Mouse (Mus musculus) left cerebral cortex, adult 8-10 months (tissue): ENCODE measurements around the gene Tnrc6a. TPM values are rescaled to one million over a fixed set of nuclear protein-coding genes. Genes with fewer than 3 reads are reported as not detected.

Experiments
- DNase-seq, 2 experiments: peaks; one replicate each; pipeline ENCODE4 v3.0.0; 2022; ENCODE audit warnings: low spot score in 2 of 2
- total RNA-seq, 4 experiments: library from RNA; stranded (reverse); gene quantifications; 2 replicates each; pipeline ENCODE4 v1.2.4; 2022

Gene Tnrc6a
- total RNA-seq, 4 experiments from 2014 or later, result 57.3 to 66.6 (median 61.9) TPM

DNA sequence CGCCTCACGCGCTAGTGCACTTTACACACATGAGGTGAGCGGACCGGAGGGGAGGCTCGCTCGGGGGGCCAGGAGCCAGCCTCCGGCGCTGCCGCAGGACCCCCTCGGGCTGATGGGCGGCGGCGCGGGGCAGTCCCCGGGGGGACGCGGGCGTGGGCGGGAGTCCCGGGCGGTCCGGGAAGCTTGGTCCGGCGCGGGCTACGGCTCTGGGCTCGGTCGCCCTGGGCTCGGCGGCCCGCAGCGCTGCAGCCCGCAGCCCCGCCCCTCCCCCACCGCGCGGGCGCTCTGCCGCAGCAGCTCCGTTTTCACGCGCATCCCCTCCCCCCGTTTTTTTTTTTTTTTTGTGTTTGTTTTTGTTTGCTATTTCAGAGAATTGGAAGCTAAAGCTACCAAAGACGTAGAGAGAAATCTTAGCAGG, 623 bp downstream of the Tnrc6a start:
- no peak for DNase-seq

GRCm38 (mm10) chr7:123124735-123125181, 1.1 kb downstream of the Tnrc6a start:
- no peak for DNase-seq

DNA sequence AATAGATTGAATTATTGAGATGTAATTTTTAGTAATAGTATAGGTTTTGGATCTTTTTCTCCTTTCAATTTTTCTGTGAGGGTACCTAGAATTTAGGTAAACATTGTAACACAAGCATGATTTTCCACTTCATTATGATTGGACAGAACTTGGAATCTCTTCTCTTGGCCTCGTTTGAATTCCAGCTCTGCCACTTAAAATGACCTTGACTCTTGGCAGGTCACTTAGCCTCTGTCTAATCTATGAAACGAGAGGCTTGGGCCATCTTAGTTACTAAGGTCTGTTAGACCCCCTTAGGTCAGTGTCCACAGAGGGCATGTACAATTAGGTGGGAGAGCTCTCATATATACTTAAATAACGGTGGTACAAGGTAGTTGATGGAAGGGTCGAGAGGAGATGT, 2.4 kb downstream of the Tnrc6a start:
- no peak for DNase-seq

DNA sequence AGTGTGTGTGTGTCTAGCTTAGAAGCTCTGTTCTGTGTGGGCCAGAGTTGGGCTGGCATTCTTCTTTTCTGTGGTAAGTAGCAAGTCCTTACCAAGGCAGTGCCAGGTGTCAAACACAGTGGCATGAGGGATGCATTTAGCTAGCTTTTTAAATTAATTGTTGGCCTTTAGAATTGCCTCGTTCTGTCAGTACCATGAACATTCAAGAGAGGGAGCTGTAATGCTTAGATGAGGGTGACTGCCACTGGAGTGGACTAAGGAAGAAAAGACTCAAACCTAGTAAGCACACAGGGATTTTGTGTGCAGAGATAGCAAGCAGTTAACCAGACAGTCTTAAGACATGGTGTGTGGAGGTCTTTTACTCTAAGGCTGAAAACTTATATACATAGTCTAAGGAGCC, 3.6 kb downstream of the Tnrc6a start:
- DNase-seq, result no peak

DNA sequence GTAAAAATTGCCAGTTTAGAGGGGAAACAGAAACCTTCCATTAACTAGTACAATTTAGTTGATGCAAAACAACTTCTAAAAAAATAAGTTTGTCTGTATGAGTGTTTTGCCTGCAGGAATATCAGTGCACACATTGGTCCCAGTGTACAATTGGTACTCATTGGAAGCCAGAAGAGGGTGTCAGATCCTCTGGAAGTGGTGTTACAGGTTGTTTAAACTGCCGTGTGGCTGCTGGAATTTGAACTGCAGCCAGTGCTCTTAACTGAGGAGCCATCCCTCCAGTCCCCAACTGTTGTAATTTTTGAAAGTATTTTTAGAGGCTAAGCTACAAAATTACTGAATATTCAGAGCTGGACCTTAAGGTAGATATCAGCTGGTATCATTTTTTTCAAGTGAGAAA, 4.3 kb downstream of the Tnrc6a start:
- DNase-seq, result no peak

DNA sequence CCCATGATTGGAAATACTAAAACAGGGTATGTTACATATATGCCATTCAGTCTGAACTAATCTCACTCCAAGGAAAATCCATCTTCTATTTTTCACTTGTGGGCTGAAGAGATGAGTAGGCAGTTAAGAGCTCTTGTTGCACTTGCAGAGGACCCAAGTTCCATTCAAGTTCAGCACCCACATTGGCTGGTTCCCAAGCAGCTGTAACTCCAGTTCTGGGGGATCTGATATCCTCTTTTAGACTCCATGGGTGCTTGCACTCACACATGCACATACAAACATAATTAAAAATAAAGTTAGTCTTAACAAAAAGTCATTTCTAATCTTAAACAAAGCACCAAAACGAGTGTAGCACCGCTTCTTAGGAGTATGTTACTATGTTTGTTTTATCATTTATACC, 5.4 kb downstream of the Tnrc6a start:
- no peak for DNase-seq

DNA sequence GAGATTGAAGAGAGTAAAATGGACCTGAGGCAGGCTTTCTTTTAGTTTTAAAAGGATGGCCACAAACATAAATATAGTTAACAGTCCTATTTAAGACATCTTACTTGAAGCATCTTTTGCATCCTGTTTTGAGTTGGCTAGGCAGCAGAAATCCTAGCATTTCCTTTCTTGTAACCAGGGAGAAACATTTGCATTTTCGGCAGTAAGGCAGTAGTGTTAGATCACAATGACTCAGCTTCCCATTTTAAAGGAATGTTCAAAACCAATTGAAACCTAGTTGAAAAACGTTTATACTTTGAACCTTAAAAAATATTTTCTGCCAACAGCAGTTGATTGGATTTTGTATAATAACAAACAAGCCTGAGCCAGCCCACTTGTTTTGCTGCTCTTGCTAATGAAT, 6.5 kb downstream of the Tnrc6a start:
- DNase-seq, result no peak

- DNase-seq, result no peak
These were observed 8.7 kb downstream of the Tnrc6a start for GRCm38 (mm10) chr7:123132401-123132800.

DNA sequence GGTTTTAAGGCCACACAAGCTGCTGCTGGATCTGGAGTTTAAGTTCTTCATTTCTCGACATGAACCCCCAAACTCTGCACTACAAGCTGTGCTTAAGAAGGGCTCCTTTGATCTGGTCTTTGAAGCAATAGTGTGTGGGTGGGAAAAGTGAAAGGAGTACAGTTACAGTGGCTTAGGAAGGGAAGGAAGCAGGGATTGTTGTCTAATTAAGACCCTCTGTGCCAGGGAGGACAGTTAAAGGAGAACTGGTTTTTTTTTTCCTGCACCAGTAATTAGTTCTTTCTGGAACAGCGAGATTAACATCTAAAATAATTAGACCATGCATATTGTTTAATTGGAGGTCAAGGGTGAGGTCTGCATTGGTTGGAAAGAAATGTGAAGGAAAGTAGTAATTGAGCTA, 11.2 kb downstream of the Tnrc6a start:
- DNase-seq, result no peak

GRCm38 (mm10) chr7:123135655-123136054, 12.0 kb downstream of the Tnrc6a start:
- DNase-seq, result no peak

DNA sequence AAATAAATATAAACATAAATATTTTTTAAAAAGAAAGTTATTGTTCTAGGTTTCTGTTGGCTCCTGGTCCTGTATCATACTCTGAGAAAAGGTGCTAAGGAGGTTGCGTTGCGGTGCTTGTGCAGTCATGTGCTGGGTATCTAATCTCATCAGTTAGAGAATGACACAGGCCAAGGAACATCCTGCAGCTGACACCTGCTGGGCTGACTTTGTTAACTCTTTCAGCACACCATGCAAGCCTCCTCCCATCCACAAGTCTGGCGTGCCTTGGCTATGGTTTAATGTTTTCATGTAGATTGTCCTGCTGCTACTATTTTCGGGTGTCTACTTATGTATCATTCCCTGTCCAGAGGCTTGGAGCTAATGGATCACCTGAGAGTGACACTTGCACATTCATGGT, 14.3 kb downstream of the Tnrc6a start:
- no peak for DNase-seq

DNA sequence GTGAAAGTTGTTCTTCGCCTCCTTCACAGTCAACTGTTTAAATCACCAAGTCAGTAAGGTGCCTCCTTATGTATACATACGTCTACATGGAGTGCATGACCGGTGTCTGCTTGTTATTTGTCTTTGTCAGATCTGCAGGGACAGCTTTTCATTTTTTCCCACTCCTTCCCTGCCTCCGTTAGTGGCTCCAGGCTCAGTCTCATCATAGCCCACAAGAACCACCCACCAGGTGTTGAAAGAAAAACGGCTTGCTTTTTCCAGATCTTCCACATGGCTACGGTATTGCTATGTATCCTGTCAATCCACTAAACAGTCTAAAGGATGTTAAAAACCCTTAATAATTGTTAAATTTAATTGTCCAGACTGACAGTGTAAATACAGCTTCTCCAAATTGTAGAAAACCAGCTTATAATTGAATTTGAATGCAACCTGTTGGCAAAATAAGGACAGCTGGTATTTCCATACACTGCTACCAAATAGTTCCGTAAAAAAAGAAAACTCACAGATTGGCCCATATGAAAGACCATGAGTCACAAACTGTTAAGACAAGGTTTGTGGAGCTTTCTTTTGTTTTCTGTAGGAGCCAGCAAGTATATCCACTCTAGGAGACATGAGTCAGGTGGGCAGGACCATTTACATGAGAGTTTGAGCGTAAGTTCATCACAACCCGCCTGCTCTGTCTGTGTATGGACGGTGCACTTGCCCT, 22.6 kb downstream of the Tnrc6a start:
- DNase-seq, result peak in 1 of 2 experiments; percentile 15

GRCm38 (mm10) chr7:123147787-123148186, 24.1 kb downstream of the Tnrc6a start:
- DNase-seq, result no peak

GRCm38 (mm10) chr7:123148935-123149334, 25.2 kb downstream of the Tnrc6a start:
- no peak for DNase-seq

- no peak for DNase-seq
These were observed 38.7 kb downstream of the Tnrc6a start for GRCm38 (mm10) chr7:123162346-123162745.

DNA sequence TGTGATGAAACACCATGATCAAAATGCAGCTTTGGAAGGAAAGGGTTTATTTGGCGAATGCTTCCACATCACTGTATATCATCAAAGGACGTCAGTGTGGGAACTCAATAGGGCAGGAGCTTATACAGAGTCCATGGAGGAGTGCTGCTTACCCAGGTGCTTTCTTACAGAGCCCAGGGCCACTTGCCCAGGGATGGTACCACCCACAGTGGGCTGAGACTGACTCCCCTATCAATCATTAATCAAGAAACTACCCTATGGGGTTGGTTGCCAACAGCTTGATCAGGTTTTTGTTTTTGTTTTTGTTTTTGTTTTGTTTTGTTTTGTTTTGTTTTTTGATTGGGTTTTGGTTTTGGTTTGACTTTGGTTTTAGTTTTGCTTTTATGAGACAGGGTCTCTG, 43.8 kb downstream of the Tnrc6a start:
- no peak for DNase-seq

- DNase-seq, result no peak
These were observed 45.9 kb downstream of the Tnrc6a start for GRCm38 (mm10) chr7:123169618-123170017.

- no peak for DNase-seq
These were observed 48.4 kb downstream of the Tnrc6a start for GRCm38 (mm10) chr7:123172101-123172500.

DNA sequence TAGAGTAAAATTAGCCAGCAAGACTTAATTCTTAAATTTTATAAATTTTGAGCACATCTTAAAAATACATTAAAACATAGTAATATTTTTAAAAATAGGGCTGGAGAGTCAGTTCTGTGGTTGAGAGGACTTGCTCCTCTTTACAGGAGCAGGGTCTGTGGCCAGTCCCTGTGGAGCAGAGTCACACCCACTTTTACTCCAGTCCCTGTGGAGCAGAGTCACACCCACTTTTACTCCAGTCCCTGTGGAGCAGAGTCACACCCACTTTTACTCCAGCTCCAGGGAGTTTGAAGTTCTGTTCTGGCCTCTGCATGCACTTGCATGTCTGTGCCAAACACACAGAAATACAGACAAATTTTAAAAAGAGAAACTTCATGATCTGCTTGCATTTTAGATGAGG, 53.5 kb downstream of the Tnrc6a start:
- DNase-seq, result no peak

DNA sequence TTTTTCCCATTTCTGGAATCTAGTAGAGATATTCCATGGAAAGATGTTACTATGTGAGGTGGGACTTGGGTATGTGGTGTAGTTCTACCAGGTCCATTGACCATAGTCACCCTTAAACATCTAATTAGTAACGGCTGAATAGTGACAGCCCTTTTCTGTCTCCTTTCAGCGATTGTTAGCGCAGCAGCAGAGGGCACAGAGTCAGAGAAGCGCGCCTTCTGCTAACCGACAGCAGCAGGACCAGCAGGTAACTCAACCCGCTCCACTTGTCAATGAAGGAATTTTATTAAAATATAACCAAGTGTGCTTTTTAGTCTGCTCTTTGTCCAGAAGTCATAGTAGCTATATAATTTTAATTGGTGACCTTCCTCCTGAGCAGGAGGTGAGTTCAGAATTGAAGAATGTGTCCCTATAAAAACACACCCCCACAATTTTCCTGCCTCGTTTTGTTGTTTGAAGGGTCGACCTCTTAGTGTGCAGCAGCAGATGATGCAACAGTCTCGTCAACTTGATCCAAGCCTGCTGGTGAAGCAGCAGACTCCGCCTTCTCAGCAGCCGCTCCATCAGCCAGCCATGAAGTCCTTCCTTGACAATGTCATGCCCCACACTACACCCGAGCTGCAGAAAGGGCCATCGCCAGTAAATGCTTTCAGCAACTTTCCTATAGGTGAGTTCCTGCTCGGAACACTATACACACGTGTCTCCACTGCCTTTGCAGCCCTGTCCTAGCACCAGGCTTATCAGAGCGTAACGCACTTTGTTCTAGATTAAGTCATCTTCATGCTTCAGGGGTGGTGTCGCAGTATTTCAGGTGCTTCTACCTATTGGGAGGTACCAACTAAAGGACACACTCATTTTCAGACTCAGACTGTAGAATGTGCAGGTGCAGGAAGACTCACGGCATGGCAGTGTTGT, 58.4 kb downstream of the Tnrc6a start:
- no peak for DNase-seq

DNA sequence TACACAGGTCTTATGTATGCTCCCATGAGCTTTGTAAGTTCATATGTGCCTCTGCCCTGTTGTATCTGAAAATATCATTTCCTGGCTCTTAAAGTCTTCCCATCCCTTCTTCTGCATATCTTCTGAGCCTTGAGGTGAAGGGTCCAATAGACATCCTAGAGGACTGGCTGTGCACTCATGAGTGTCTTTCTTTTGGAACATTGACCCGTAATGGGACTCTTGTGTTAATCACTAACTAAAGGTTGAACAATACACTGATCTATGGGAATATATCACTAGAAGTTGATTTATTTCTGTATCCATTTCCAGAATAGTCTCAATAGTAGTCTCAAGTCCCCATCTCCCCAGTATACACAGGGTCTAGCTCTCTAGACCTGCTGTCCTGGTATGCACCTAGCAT, 61.2 kb downstream of the Tnrc6a start:
- no peak for DNase-seq

GRCm38 (mm10) chr7:123186463-123186862, 62.8 kb downstream of the Tnrc6a start:
- no peak for DNase-seq

DNA sequence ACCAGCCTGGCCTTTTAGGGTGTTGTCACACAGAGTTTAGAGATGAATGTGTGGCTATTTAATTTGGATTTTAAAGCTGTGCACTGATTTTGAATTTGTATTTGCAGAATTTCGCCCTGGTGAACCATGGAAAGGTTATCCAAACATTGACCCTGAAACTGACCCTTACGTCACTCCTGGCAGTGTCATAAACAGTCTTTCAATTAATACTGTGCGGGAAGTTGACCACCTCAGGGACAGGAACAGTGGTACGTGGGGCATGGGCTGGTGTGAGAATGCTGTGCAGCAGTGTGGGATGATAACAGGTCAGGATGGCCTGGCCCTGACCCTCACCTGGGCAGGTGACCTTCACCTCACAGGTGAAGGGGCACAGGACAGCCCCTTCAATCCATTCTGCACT, 63.6 kb downstream of the Tnrc6a start:
- DNase-seq, result no peak
